Mouse (Mus musculus): ENCODE measurements around the gene 4921517D22Rik. TPM values are rescaled to one million over a fixed set of nuclear protein-coding genes. Genes with fewer than 3 reads are reported as not detected.

4921517D22Rik gene
- total and polyA plus RNA-seq, 3 experiments, result 0.11 TPM; not detected in 2

GRCm38 (mm10) chr13:59649781-59650180, 44.1 kb downstream of the 4921517D22Rik start:
- H3K4me3 ChIP-seq (ENCODE audit: low read depth, low read length), result no peak overlapping the region
- ATAC-seq (ENCODE audit: extremely low read depth, insufficient number of reproducible peaks, low FRiP score, poor library complexity, severe bottlenecking) (no peak), DNase-seq (ENCODE audit: low spot score) (no peak)
- no peak for TF ChIP-seq GATA2 (IDR thresholded peaks at IDR 0.05; ENCODE audit: borderline replicate concordance, low read depth, low read length)
- TF ChIP-seq CTCF (IDR thresholded peaks at IDR 0.05; ENCODE audit: low read depth, low read length), result no peak
- no peak for TF ChIP-seq POLR2AphosphoS5 (IDR thresholded peaks at IDR 0.05; ENCODE audit: insufficient replicate concordance, low read depth, low read length)
- no peak for TF ChIP-seq TAL1 (conservative IDR thresholded peaks at IDR 0.05; ENCODE audit: low read depth, low read length)
- TF ChIP-seq GATA1 (IDR thresholded peaks at IDR 0.05; ENCODE audit: borderline replicate concordance, low read length), result no peak
- H3K27me3 ChIP-seq (ENCODE audit: insufficient read depth, low read length), result no peaks in the 10 kb centered on the region
- peaks cover 99% of the 10 kb centered on the region for H3K36me3 ChIP-seq (replicated peaks)
- H3K9me3 ChIP-seq (replicated peaks), result no peaks in the 10 kb centered on the region
- H3K4me1 ChIP-seq (ENCODE audit: insufficient read depth, low read depth, low read length), result peaks cover 88% of the 10 kb centered on the region

GRCm38 (mm10) chr13:59648598-59648997, 45.3 kb downstream of the 4921517D22Rik start:
- H3K4me3 ChIP-seq (ENCODE audit: low read depth, low read length), result no peak overlapping the region
- no peaks in the 10 kb centered on the region for H3K9me3 ChIP-seq (replicated peaks)
- TF ChIP-seq TAL1 (conservative IDR thresholded peaks at IDR 0.05; ENCODE audit: low read depth, low read length), result no peak
- TF ChIP-seq POLR2AphosphoS5 (IDR thresholded peaks at IDR 0.05; ENCODE audit: insufficient replicate concordance, low read depth, low read length), result no peak
- TF ChIP-seq CTCF (IDR thresholded peaks at IDR 0.05; ENCODE audit: low read depth, low read length), result no peak
- no peak for TF ChIP-seq GATA2 (IDR thresholded peaks at IDR 0.05; ENCODE audit: borderline replicate concordance, low read depth, low read length)
- no peak for TF ChIP-seq GATA1 (IDR thresholded peaks at IDR 0.05; ENCODE audit: borderline replicate concordance, low read length)
- peaks cover 89% of the 10 kb centered on the region for H3K36me3 ChIP-seq (replicated peaks)
- ATAC-seq (ENCODE audit: extremely low read depth, insufficient number of reproducible peaks, low FRiP score, poor library complexity, severe bottlenecking) (no peak), DNase-seq (ENCODE audit: low spot score) (no peak)
- no peaks in the 10 kb centered on the region for H3K27me3 ChIP-seq (ENCODE audit: insufficient read depth, low read length)
- H3K4me1 ChIP-seq (ENCODE audit: insufficient read depth, low read depth, low read length), result peaks cover 78% of the 10 kb centered on the region

DNA sequence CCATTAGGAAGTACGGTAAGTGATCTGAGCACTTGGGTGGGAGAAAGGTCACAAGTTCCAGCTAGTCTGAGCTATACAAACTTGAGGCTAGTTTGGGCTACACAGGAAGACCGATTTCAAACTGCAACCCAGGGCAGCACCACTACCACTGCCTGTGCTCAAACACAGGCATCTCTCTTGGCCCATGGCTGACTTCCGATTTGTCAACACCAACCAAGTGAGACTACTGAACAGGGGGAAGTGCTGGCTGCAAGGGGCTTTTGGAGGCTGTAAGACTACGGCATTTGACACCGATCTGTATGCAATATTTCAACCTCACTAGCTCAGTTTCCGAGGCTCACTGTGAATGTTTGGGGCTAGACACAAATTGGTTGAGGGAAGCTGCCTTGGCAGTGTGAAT, 46.4 kb downstream of the 4921517D22Rik start:
- TF ChIP-seq GATA1 (IDR thresholded peaks at IDR 0.05; ENCODE audit: borderline replicate concordance, low read length) (no peak), CTCF (IDR thresholded peaks at IDR 0.05; ENCODE audit: low read depth, low read length) (no peak), GATA2 (IDR thresholded peaks at IDR 0.05; ENCODE audit: borderline replicate concordance, low read depth, low read length) (no peak), POLR2AphosphoS5 (IDR thresholded peaks at IDR 0.05; ENCODE audit: insufficient replicate concordance, low read depth, low read length) (no peak), TAL1 (conservative IDR thresholded peaks at IDR 0.05; ENCODE audit: low read depth, low read length) (no peak)
- H3K27me3 ChIP-seq (ENCODE audit: insufficient read depth, low read length), result no peaks in the 10 kb centered on the region
- DNase-seq (ENCODE audit: low spot score) (no peak), ATAC-seq (ENCODE audit: extremely low read depth, insufficient number of reproducible peaks, low FRiP score, poor library complexity, severe bottlenecking) (no peak)
- H3K4me3 ChIP-seq (ENCODE audit: low read depth, low read length), result no peak overlapping the region
- H3K9me3 ChIP-seq (replicated peaks), result no peaks in the 10 kb centered on the region
- H3K36me3 ChIP-seq (replicated peaks), result peaks cover 87% of the 10 kb centered on the region
- peaks cover 78% of the 10 kb centered on the region for H3K4me1 ChIP-seq (ENCODE audit: insufficient read depth, low read depth, low read length)

DNA sequence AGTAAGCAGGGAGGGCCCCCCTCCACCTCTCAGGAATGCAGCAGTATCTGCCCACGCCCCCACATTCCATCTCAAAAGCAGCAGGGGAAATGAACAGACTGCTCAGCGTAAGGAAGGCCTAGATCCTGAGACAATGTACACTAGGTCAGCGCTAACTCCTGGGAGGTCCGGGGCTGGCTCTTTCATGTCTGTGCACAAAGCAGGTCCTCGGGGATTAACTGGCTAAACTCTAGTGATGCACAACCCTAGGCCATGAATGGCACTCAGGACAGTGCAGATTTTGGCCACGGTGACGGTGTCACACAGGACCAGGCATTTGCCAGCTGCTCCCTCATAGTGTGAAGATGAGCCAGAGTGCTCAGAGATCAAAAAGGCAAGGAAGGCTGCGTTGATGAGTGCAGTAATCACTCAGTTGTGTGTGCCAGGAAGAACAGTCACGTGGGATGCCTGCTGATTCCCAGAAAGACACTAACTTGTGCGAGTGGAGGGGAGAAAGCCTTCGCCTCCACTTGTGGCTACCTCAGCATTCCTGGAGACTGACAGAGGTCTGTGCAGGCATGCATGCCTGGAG, 47.1 kb downstream of the 4921517D22Rik start:
- DNase-seq (ENCODE audit: low spot score) (no peak), ATAC-seq (ENCODE audit: extremely low read depth, insufficient number of reproducible peaks, low FRiP score, poor library complexity, severe bottlenecking) (no peak)
- H3K4me3 ChIP-seq (ENCODE audit: low read depth, low read length), result no peak overlapping the region
- TF ChIP-seq GATA1 (IDR thresholded peaks at IDR 0.05; ENCODE audit: borderline replicate concordance, low read length) (no peak), CTCF (IDR thresholded peaks at IDR 0.05; ENCODE audit: low read depth, low read length) (no peak), TAL1 (conservative IDR thresholded peaks at IDR 0.05; ENCODE audit: low read depth, low read length) (no peak), GATA2 (IDR thresholded peaks at IDR 0.05; ENCODE audit: borderline replicate concordance, low read depth, low read length) (no peak), POLR2AphosphoS5 (IDR thresholded peaks at IDR 0.05; ENCODE audit: insufficient replicate concordance, low read depth, low read length) (no peak)
- peaks cover 77% of the 10 kb centered on the region for H3K4me1 ChIP-seq (ENCODE audit: insufficient read depth, low read depth, low read length)
- H3K27me3 ChIP-seq (ENCODE audit: insufficient read depth, low read length), result no peaks in the 10 kb centered on the region
- no peaks in the 10 kb centered on the region for H3K9me3 ChIP-seq (replicated peaks)
- H3K36me3 ChIP-seq (replicated peaks), result peaks cover 85% of the 10 kb centered on the region

DNA sequence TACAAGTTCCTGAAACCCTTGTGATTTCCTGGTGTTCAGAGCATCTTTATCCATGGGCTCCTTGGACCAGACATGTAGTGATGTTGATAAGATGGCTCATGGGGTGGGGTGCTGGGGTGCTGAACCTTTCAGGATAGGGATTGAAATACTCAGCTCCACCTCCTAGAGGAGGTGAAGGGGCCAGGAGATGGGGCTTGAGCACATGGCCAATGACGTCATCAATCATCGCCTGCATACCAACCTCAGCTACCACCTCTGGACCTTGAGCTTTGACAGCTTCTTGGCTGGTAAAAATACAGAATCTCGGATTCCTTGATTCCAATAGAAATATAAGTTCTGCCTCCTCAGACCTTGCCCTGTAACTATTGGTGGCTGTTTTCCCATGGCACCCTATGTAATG, 48.4 kb downstream of the 4921517D22Rik start:
- peaks cover 80% of the 10 kb centered on the region for H3K4me1 ChIP-seq (ENCODE audit: insufficient read depth, low read depth, low read length)
- no peak for TF ChIP-seq CTCF (IDR thresholded peaks at IDR 0.05; ENCODE audit: low read depth, low read length)
- no peak for TF ChIP-seq GATA1 (IDR thresholded peaks at IDR 0.05; ENCODE audit: borderline replicate concordance, low read length)
- no peak for TF ChIP-seq GATA2 (IDR thresholded peaks at IDR 0.05; ENCODE audit: borderline replicate concordance, low read depth, low read length)
- no peak for TF ChIP-seq POLR2AphosphoS5 (IDR thresholded peaks at IDR 0.05; ENCODE audit: insufficient replicate concordance, low read depth, low read length)
- no peak for TF ChIP-seq TAL1 (conservative IDR thresholded peaks at IDR 0.05; ENCODE audit: low read depth, low read length)
- H3K36me3 ChIP-seq (replicated peaks), result peaks cover 82% of the 10 kb centered on the region
- H3K27me3 ChIP-seq (ENCODE audit: insufficient read depth, low read length), result no peaks in the 10 kb centered on the region
- H3K4me3 ChIP-seq (ENCODE audit: low read depth, low read length), result no peak overlapping the region
- H3K9me3 ChIP-seq (replicated peaks), result no peaks in the 10 kb centered on the region
- no peak for ATAC-seq (ENCODE audit: extremely low read depth, insufficient number of reproducible peaks, low FRiP score, poor library complexity, severe bottlenecking)
- DNase-seq (ENCODE audit: low spot score), result no peak

DNA sequence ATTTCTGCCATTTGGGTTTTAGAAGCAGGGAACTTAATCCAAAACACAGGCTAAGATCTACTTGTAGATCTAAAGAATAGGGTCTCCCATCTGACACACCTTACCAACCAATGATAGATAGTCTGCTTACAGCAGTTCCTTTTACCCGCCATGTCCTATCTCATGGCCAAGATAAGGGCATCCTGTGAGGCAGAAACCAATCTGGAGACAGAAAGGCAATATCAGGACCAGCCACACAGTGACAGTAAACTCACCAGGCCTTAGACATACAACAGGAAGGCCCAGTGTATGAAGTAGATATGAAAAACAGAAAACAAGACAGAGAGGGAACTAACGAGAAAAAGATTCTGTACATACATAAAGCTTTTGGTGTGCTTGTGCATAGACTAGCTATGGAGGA, 51.1 kb downstream of the 4921517D22Rik start:
- no peak overlapping the region for H3K4me3 ChIP-seq (ENCODE audit: low read depth, low read length)
- H3K36me3 ChIP-seq (replicated peaks), result peaks cover 81% of the 10 kb centered on the region
- H3K4me1 ChIP-seq (ENCODE audit: insufficient read depth, low read depth, low read length), result peaks cover 80% of the 10 kb centered on the region
- H3K27me3 ChIP-seq (ENCODE audit: insufficient read depth, low read length), result no peaks in the 10 kb centered on the region
- peak; percentile 42 for DNase-seq (ENCODE audit: low spot score)
- TF ChIP-seq TAL1 (conservative IDR thresholded peaks at IDR 0.05; ENCODE audit: low read depth, low read length), result peak; percentile 75
- no peak for TF ChIP-seq GATA1 (IDR thresholded peaks at IDR 0.05; ENCODE audit: borderline replicate concordance, low read length)
- peak; percentile 90 for ATAC-seq (ENCODE audit: extremely low read depth, insufficient number of reproducible peaks, low FRiP score, poor library complexity, severe bottlenecking)
- H3K9me3 ChIP-seq (replicated peaks), result no peaks in the 10 kb centered on the region

Measured in G1E (cell line).